8 mouse cellular contexts compared by ENCODE assay signal in genomic region chrX:7789542-7790136, GRCm38 (mm10). TPM values are rescaled to one million over a fixed set of nuclear protein-coding genes. Genes with fewer than 3 reads are reported as not detected.
DNase-seq lines count a peak whose midpoint lies in the region; ATAC-seq lines count a peak whose summit lies in the region.

Gene Gripap1 (plus strand): TSS chrX:7789765.

- peak within 1 kb of the TSS; percentile 45 for H3K9ac ChIP-seq in embryonic facial prominence, embryonic 12.5 days
- peak within 1 kb of the TSS; percentile 32 for H3K9ac ChIP-seq in limb, embryonic 11.5 days (ENCODE audit: low read length)
- peak within 1 kb of the TSS; percentile 56 for H3K9ac ChIP-seq in midbrain, embryonic 14.5 days (replicated peaks; ENCODE audit: low read length)

- peak; percentile 75; the same call in 1 of the 2 replicates for ATAC-seq in embryonic facial prominence, embryonic 12.5 days (ENCODE audit: insufficient number of reproducible peaks, insufficient read depth, low FRiP score, low TSS enrichment)
- ATAC-seq in limb, embryonic 11.5 days (ENCODE audit: insufficient number of reproducible peaks, low FRiP score, low TSS enrichment, low read depth) = peak; percentile 68; the same call in 1 of the 2 replicates
- ATAC-seq in midbrain, embryonic 14.5 days (ENCODE audit: low FRiP score, low TSS enrichment) = peak; percentile 91

- WGBS in embryonic facial prominence, embryonic 12.5 days = 16% methylated on average over 24 of the region's 24 CpGs
- 14% methylated on average over 24 of the region's 24 CpGs for WGBS in limb, embryonic 11.5 days
- 17% methylated on average over 24 of the region's 24 CpGs for WGBS in midbrain, embryonic 14.5 days

- H3K4me3 ChIP-seq in embryonic facial prominence, embryonic 12.5 days = peak within 1 kb of the TSS; percentile 48
- peak within 1 kb of the TSS; percentile 44 for H3K4me3 ChIP-seq in limb, embryonic 11.5 days (ENCODE audit: low read depth, low read length)
- H3K4me3 ChIP-seq in midbrain, embryonic 14.5 days (replicated peaks; ENCODE audit: low read depth, low read length) = peak within 1 kb of the TSS; percentile 48

- H3K4me1 ChIP-seq in embryonic facial prominence, embryonic 12.5 days = no peaks in the 10 kb centered on the region
- no peaks in the 10 kb centered on the region for H3K4me1 ChIP-seq in limb, embryonic 11.5 days (ENCODE audit: control insufficient read depth, insufficient read depth, low read length)
- peaks cover 7% of the 10 kb centered on the region; the same call in 1 of the 2 replicates for H3K4me1 ChIP-seq in midbrain, embryonic 14.5 days (ENCODE audit: control insufficient read depth, insufficient read depth, low read length)

- no peaks in the 10 kb centered on the region for H3K36me3 ChIP-seq in embryonic facial prominence, embryonic 12.5 days
- no peaks in the 10 kb centered on the region for H3K36me3 ChIP-seq in limb, embryonic 11.5 days (ENCODE audit: control insufficient read depth, insufficient read depth, low read length)
- H3K36me3 ChIP-seq in midbrain, embryonic 14.5 days (ENCODE audit: control insufficient read depth, insufficient read depth, low read length) = 0 out of 2 replicates have a peak, but pooled peaks cover 5% of the 10 kb centered on the region

- no peak within 1 kb of the TSS for H3K27ac ChIP-seq in embryonic facial prominence, embryonic 12.5 days
- H3K27ac ChIP-seq in limb, embryonic 11.5 days (replicated peaks; ENCODE audit: low read depth, low read length) = no peak within 1 kb of the TSS
- peak within 1 kb of the TSS; percentile 63 for H3K27ac ChIP-seq in midbrain, embryonic 14.5 days (replicated peaks; ENCODE audit: low read depth, low read length)

- H3K9me3 ChIP-seq in embryonic facial prominence, embryonic 12.5 days = no peaks in the 10 kb centered on the region
- H3K9me3 ChIP-seq in limb, embryonic 11.5 days (ENCODE audit: control insufficient read depth, low read length) = no peaks in the 10 kb centered on the region
- H3K9me3 ChIP-seq in midbrain, embryonic 14.5 days (ENCODE audit: control insufficient read depth, low read length) = no peaks in the 10 kb centered on the region

- DNase-seq in urinary bladder, adult 18-20 months (ENCODE audit: low spot score in 2 of 2) = peak; percentile 43 to 61
- DNase-seq in urinary bladder, postnatal 10 days (ENCODE audit: low spot score) = no peak
- peak; percentile 97 for DNase-seq in heart, adult 11 months
- DNase-seq in kidney, adult 18-20 months = peak; percentile 71
- peak; percentile 65 for DNase-seq in limb, embryonic 11.5 days (ENCODE audit: low spot score)
- peak; percentile 90 for DNase-seq in midbrain, embryonic 14.5 days
- peak; percentile 61 to 84 for DNase-seq in spleen, postnatal 10 days (ENCODE audit: low spot score in 2 of 2)

- no peaks in the 10 kb centered on the region for H3K27me3 ChIP-seq in embryonic facial prominence, embryonic 12.5 days
- no peaks in the 10 kb centered on the region for H3K27me3 ChIP-seq in limb, embryonic 11.5 days (ENCODE audit: control insufficient read depth, insufficient read depth, low read length)
- H3K27me3 ChIP-seq in midbrain, embryonic 14.5 days (ENCODE audit: control insufficient read depth, insufficient read depth, low read length) = no peaks in the 10 kb centered on the region

- peak within 1 kb of the TSS; percentile 55 for H3K4me2 ChIP-seq in embryonic facial prominence, embryonic 12.5 days (replicated peaks)
- H3K4me2 ChIP-seq in limb, embryonic 11.5 days (ENCODE audit: low read depth, severe bottlenecking) = peak within 1 kb of the TSS; percentile 43
- peak within 1 kb of the TSS; percentile 60 for H3K4me2 ChIP-seq in midbrain, embryonic 14.5 days (ENCODE audit: low read length)

RNA-seq across cellular contexts. Expression of gene Gripap1, which starts in this region (rescaled TPM):
- polyA plus RNA-seq in embryonic facial prominence, embryonic 12.5 days (2016; fragmentation: Nextera tagmentation; extraction: Ambion mirVana) = 50.4 and 53.5 TPM in 2 replicates
- polyA plus RNA-seq in limb, embryonic 11.5 days (2014; fragmentation: Nextera tagmentation; extraction: Ambion mirVana) = 34.4 and 41.7 TPM in 2 replicates
- 56.0 and 56.6 TPM in 2 replicates for polyA plus RNA-seq in midbrain, embryonic 14.5 days (2014; fragmentation: Nextera tagmentation; extraction: Ambion mirVana)
